In genomic region chr2:167680657-167681056, GRCm38 (mm10) we compare ENCODE assay signal across 10 mouse cellular contexts. TPM values are rescaled to one million over a fixed set of nuclear protein-coding genes. Genes with fewer than 3 reads are reported as not detected.
DNase-seq lines count a peak whose midpoint lies in the region; ATAC-seq and TF ChIP-seq lines count a peak whose summit lies in the region.
"Had no signal": no experiment of that assay in that cellular context is flagged by ENCODE, and none has a peak within 500 bp of the region (broad histone marks: within the 10 kb centered on the region; RNA-seq: fewer than 3 reads in every experiment).

No protein-coding gene starts in this region.

- TF ChIP-seq CTCF in kidney, postnatal 0 days (IDR thresholded peaks at IDR 0.05; ENCODE audit: low read depth) = peak; percentile 71

- H3K4me2 ChIP-seq in forebrain, embryonic 12.5 days = no peak overlapping the region
- no peak overlapping the region for H3K4me2 ChIP-seq in midbrain, embryonic 13.5 days (replicated peaks)
- no peak overlapping the region for H3K4me2 ChIP-seq in kidney, postnatal 0 days (ENCODE audit: low read length)
- H3K4me2 ChIP-seq: neural tube, embryonic 13.5 days had no signal

- peaks cover 5% of the 10 kb centered on the region; the same call in 1 of the 2 replicates for H3K4me1 ChIP-seq in forebrain, embryonic 10.5 days
- 0 out of 2 replicates have a peak, but pooled peaks cover 5% of the 10 kb centered on the region for H3K4me1 ChIP-seq in forebrain, embryonic 12.5 days
- peaks cover 7% of the 10 kb centered on the region; the same call in 1 of the 2 replicates for H3K4me1 ChIP-seq in midbrain, embryonic 10.5 days
- no peaks in the 10 kb centered on the region for H3K4me1 ChIP-seq in midbrain, embryonic 13.5 days (replicated peaks)
- H3K4me1 ChIP-seq in kidney, postnatal 0 days (replicated peaks; ENCODE audit: insufficient read depth, low read length) = no peaks in the 10 kb centered on the region
- H3K4me1 ChIP-seq: neural tube, embryonic 13.5 days had no signal

- no peaks in the 10 kb centered on the region for H3K9me3 ChIP-seq in forebrain, embryonic 10.5 days
- H3K9me3 ChIP-seq in forebrain, embryonic 12.5 days = no peaks in the 10 kb centered on the region
- no peaks in the 10 kb centered on the region for H3K9me3 ChIP-seq in midbrain, embryonic 10.5 days (replicated peaks)
- no peaks in the 10 kb centered on the region for H3K9me3 ChIP-seq in midbrain, embryonic 13.5 days
- no peaks in the 10 kb centered on the region for H3K9me3 ChIP-seq in kidney, postnatal 0 days (replicated peaks; ENCODE audit: low read length)
- H3K9me3 ChIP-seq: neural tube, embryonic 13.5 days had no signal

- no peak overlapping the region for H3K27ac ChIP-seq in forebrain, embryonic 10.5 days
- no peak overlapping the region for H3K27ac ChIP-seq in forebrain, embryonic 12.5 days
- H3K27ac ChIP-seq in midbrain, embryonic 10.5 days (replicated peaks) = no peak overlapping the region
- no peak overlapping the region for H3K27ac ChIP-seq in midbrain, embryonic 13.5 days
- H3K27ac ChIP-seq in kidney, postnatal 0 days = no peak overlapping the region
- H3K27ac ChIP-seq: neural tube, embryonic 13.5 days had no signal

- DNase-seq in forebrain, embryonic 10.5 days (ENCODE audit: extremely low spot score, low spot score) = peak; percentile 53
- DNase-seq in midbrain, embryonic 10.5 days (ENCODE audit: low spot score) = peak; percentile 46
- DNase-seq in kidney, postnatal 0 days (ENCODE audit: low spot score) = peak; percentile 61
- no peak for DNase-seq in urinary bladder, postnatal 36 days (ENCODE audit: low spot score in 2 of 2)

- H3K36me3 ChIP-seq in forebrain, embryonic 10.5 days (replicated peaks) = no peaks in the 10 kb centered on the region
- no peaks in the 10 kb centered on the region for H3K36me3 ChIP-seq in forebrain, embryonic 12.5 days (replicated peaks)
- H3K36me3 ChIP-seq in midbrain, embryonic 10.5 days = no peaks in the 10 kb centered on the region
- H3K36me3 ChIP-seq in midbrain, embryonic 13.5 days = no peaks in the 10 kb centered on the region
- H3K36me3 ChIP-seq in kidney, postnatal 0 days (ENCODE audit: insufficient read depth, low read length) = no peaks in the 10 kb centered on the region
- H3K36me3 ChIP-seq: neural tube, embryonic 13.5 days had no signal

- WGBS in forebrain, embryonic 10.5 days = 58% methylated on average over 5 of the region's 5 CpGs
- 60% methylated on average over 5 of the region's 5 CpGs for WGBS in forebrain, embryonic 12.5 days
- WGBS in midbrain, embryonic 10.5 days = 53% methylated on average over 5 of the region's 5 CpGs
- 57% methylated on average over 5 of the region's 5 CpGs for WGBS in midbrain, embryonic 13.5 days
- WGBS in kidney, postnatal 0 days = 48% methylated on average over 5 of the region's 5 CpGs

- H3K4me3 ChIP-seq in forebrain, embryonic 10.5 days = no peak overlapping the region
- no peak overlapping the region for H3K4me3 ChIP-seq in forebrain, embryonic 12.5 days (replicated peaks)
- no peak overlapping the region for H3K4me3 ChIP-seq in midbrain, embryonic 10.5 days
- no peak overlapping the region for H3K4me3 ChIP-seq in midbrain, embryonic 13.5 days (replicated peaks)
- H3K4me3 ChIP-seq in kidney, postnatal 0 days (replicated peaks; ENCODE audit: low read depth, low read length) = no peak overlapping the region
- H3K4me3 ChIP-seq: neural tube, embryonic 13.5 days had no signal

- no peak overlapping the region for H3K9ac ChIP-seq in forebrain, embryonic 12.5 days
- no peak overlapping the region for H3K9ac ChIP-seq in midbrain, embryonic 13.5 days (replicated peaks)
- no peak overlapping the region for H3K9ac ChIP-seq in kidney, postnatal 0 days (ENCODE audit: low read depth, low read length)
- H3K9ac ChIP-seq: neural tube, embryonic 13.5 days had no signal

- H3K27me3 ChIP-seq in forebrain, embryonic 10.5 days (ENCODE audit: poor library complexity, severe bottlenecking) = peaks cover 11% of the 10 kb centered on the region
- H3K27me3 ChIP-seq in forebrain, embryonic 12.5 days = peaks cover 8% of the 10 kb centered on the region
- H3K27me3 ChIP-seq in midbrain, embryonic 10.5 days (ENCODE audit: low read depth, poor library complexity, severe bottlenecking) = peaks cover 6% of the 10 kb centered on the region
- peaks cover 3% of the 10 kb centered on the region for H3K27me3 ChIP-seq in midbrain, embryonic 13.5 days
- no peaks in the 10 kb centered on the region for H3K27me3 ChIP-seq in kidney, postnatal 0 days (ENCODE audit: insufficient read depth, low read length)

- ATAC-seq in forebrain, embryonic 12.5 days (ENCODE audit: low FRiP score) = no peak
- no peak for ATAC-seq in midbrain, embryonic 13.5 days
- peak; percentile 12 for ATAC-seq in activated CD4-positive, CD25-positive, alpha-beta regulatory T cell, adult 4 months
- ATAC-seq in kidney, postnatal 0 days (replicated peaks; ENCODE audit: low FRiP score, low read depth) = no peak
- peak; percentile 43; the same call in 1 of the 2 replicates for ATAC-seq in neutrophil, adult 5-6 weeks (ENCODE audit: extremely low read depth, insufficient number of reproducible peaks, low FRiP score, poor library complexity, severe bottlenecking)

RNA-seq across cellular contexts. Expression of gene Cebpb, which starts 8.1 kb away (rescaled TPM):
- polyA plus RNA-seq in forebrain, embryonic 10.5 days (2016; fragmentation: Nextera tagmentation; extraction: Ambion mirVana) = 0.33 and 0.44 TPM in 2 replicates
- polyA plus RNA-seq in forebrain, embryonic 12.5 days (2016; fragmentation: Nextera tagmentation; extraction: Ambion mirVana) = 0.95 and 1.5 TPM in 2 replicates
- polyA plus RNA-seq in midbrain, embryonic 10.5 days (2016; fragmentation: Nextera tagmentation; extraction: Ambion mirVana) = 0.30 and 0.48 TPM in 2 replicates
- polyA plus RNA-seq in midbrain, embryonic 13.5 days (2015; fragmentation: Nextera tagmentation; extraction: Ambion mirVana) = 0.20 TPM in 1 of 2 replicates, not detected in the other
- 1 to 10 TPM in 1 of 2 experiments, under 1 TPM in 1; 0.32 to 2.6 TPM for polyA plus RNA-seq in activated CD4-positive, CD25-positive, alpha-beta regulatory T cell, adult 4 months (2017; shearing (Covaris generic))
- polyA plus RNA-seq in kidney, postnatal 0 days (2015; fragmentation: Nextera tagmentation; extraction: Ambion mirVana) = 13.0 and 22.2 TPM in 2 replicates
- 160 and 183 TPM in 2 replicates for total RNA-seq in neutrophil, adult 5-6 weeks (2017)

RNA-seq across cellular contexts. Expression of gene Tmem189, which starts 9.0 kb away (rescaled TPM):
- 31.5 and 34.2 TPM in 2 replicates for polyA plus RNA-seq in forebrain, embryonic 10.5 days (2016; fragmentation: Nextera tagmentation; extraction: Ambion mirVana)
- polyA plus RNA-seq in forebrain, embryonic 12.5 days (2016; fragmentation: Nextera tagmentation; extraction: Ambion mirVana) = 31.2 and 34.5 TPM in 2 replicates
- 35.7 and 35.8 TPM in 2 replicates for polyA plus RNA-seq in midbrain, embryonic 10.5 days (2016; fragmentation: Nextera tagmentation; extraction: Ambion mirVana)
- 27.1 and 28.0 TPM in 2 replicates for polyA plus RNA-seq in midbrain, embryonic 13.5 days (2015; fragmentation: Nextera tagmentation; extraction: Ambion mirVana)
- 10 to 100 TPM; 12.6 to 13.5 TPM for polyA plus RNA-seq in activated CD4-positive, CD25-positive, alpha-beta regulatory T cell, adult 4 months (2017; shearing (Covaris generic))
- polyA plus RNA-seq in kidney, postnatal 0 days (2015; fragmentation: Nextera tagmentation; extraction: Ambion mirVana) = 64.6 and 65.2 TPM in 2 replicates
- 76.0 and 90.2 TPM in 2 replicates for total RNA-seq in neutrophil, adult 5-6 weeks (2017)

RNA-seq across cellular contexts. Expression of gene Gm20431, which starts 19.4 kb away (rescaled TPM):
- polyA plus RNA-seq in forebrain, embryonic 10.5 days (2016; fragmentation: Nextera tagmentation; extraction: Ambion mirVana) = 2.7 and 4.9 TPM in 2 replicates
- 7.5 and 10.2 TPM in 2 replicates for polyA plus RNA-seq in forebrain, embryonic 12.5 days (2016; fragmentation: Nextera tagmentation; extraction: Ambion mirVana)
- 2.4 and 3.6 TPM in 2 replicates for polyA plus RNA-seq in midbrain, embryonic 10.5 days (2016; fragmentation: Nextera tagmentation; extraction: Ambion mirVana)
- 9.8 and 11.2 TPM in 2 replicates for polyA plus RNA-seq in midbrain, embryonic 13.5 days (2015; fragmentation: Nextera tagmentation; extraction: Ambion mirVana)
- polyA plus RNA-seq in activated CD4-positive, CD25-positive, alpha-beta regulatory T cell, adult 4 months (2017; shearing (Covaris generic)) = not detected
- 11.2 and 12.6 TPM in 2 replicates for polyA plus RNA-seq in kidney, postnatal 0 days (2015; fragmentation: Nextera tagmentation; extraction: Ambion mirVana)
- total RNA-seq in neutrophil, adult 5-6 weeks (2017) = not detected in 2 replicates
- total RNA-seq: hematopoietic stem cell, adult 5-6 weeks had no signal

RNA-seq across cellular contexts. Expression of gene Ube2v1, which starts 48.8 kb away (rescaled TPM):
- 414 and 416 TPM in 2 replicates for polyA plus RNA-seq in forebrain, embryonic 10.5 days (2016; fragmentation: Nextera tagmentation; extraction: Ambion mirVana)
- 303 and 311 TPM in 2 replicates for polyA plus RNA-seq in forebrain, embryonic 12.5 days (2016; fragmentation: Nextera tagmentation; extraction: Ambion mirVana)
- polyA plus RNA-seq in midbrain, embryonic 10.5 days (2016; fragmentation: Nextera tagmentation; extraction: Ambion mirVana) = 410 and 413 TPM in 2 replicates
- polyA plus RNA-seq in midbrain, embryonic 13.5 days (2015; fragmentation: Nextera tagmentation; extraction: Ambion mirVana) = 298 and 301 TPM in 2 replicates
- 100 to 1,000 TPM; 308 to 398 TPM for polyA plus RNA-seq in activated CD4-positive, CD25-positive, alpha-beta regulatory T cell, adult 4 months (2017; shearing (Covaris generic))
- 256 and 262 TPM in 2 replicates for polyA plus RNA-seq in kidney, postnatal 0 days (2015; fragmentation: Nextera tagmentation; extraction: Ambion mirVana)
- 55.2 and 67.3 TPM in 2 replicates for total RNA-seq in neutrophil, adult 5-6 weeks (2017)

Comparison
In these comparisons a context has a peak if more than half of its experiments do, and no peak if none do; other contexts are left out.
1. DNase-seq: peak in forebrain, embryonic 10.5 days (single experiment), midbrain, embryonic 10.5 days (single experiment) and kidney, postnatal 0 days (single experiment); none in urinary bladder, postnatal 36 days (0 of 2).
2. ATAC-seq: peak in activated CD4-positive, CD25-positive, alpha-beta regulatory T cell, adult 4 months (single experiment) and neutrophil, adult 5-6 weeks (single experiment); none in forebrain, embryonic 12.5 days (single experiment), midbrain, embryonic 13.5 days (single experiment) and kidney, postnatal 0 days (single experiment).